Mouse (Mus musculus) kidney, postnatal 4 days (tissue): ENCODE data around the gene Cldn10.
"Not testable (repeated sequence)": the region's sequence is repeated elsewhere in the genome, so short reads cannot be mapped to it uniquely, and the experiment has no call there.

Source experiments
- DNase-seq, 2 experiments: peaks; one replicate each; pipeline ENCODE4 v3.0.0; 2021; ENCODE audit warnings: mixed read lengths in 2 of 2

Cldn10 gene

DNA sequence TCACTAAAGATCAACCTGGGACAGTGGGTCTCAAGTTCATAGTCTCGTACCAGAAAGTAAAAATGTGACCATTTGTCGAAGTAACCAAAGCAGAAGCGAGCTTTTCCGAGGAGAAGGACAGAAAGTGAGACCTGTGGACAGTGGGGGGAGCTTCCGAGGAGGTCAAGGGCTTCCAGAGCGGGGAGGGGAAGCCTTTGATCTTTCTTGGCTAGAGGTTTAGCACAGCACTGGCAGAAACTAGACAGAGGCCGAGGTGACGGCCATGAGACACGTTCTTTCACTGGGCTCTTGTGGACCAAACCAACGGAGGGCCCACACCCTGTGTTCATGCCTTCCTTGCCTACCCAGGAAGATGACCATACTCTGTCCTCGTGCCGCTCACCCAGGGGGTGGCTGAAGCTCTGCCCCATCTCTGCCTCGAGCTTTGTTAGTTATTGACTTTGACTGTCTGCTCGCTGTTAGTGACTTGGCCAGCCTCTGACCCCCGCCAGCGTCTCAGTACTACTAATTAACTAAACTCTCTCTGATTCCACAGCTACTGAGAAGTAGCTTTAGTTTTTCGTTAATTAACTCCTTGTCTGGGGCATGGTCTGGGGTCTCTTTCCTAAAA is 4.3 kb upstream of the Cldn10 start:
- DNase-seq: peak; percentile 55 to 72

DNA sequence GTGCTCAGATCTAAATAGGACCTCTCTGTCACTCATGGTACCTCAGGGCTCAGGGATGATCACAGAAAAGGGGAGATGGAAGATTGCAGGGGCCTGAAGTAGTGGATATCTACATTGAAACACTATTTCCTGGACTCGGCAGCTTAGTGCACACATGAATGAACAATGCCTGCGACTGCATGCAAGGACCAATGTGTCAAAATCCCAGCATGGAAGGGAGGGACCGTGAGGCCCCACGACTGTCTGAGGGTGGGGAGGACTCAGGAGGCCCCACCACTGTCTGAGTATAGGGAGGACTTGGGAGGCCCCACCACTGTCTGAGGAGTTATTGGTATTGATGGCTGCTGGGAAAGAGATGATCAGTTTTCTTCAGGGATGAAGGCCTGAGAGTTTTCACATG is 2.5 kb downstream of the Cldn10 start:
- DNase-seq: no peak

DNA sequence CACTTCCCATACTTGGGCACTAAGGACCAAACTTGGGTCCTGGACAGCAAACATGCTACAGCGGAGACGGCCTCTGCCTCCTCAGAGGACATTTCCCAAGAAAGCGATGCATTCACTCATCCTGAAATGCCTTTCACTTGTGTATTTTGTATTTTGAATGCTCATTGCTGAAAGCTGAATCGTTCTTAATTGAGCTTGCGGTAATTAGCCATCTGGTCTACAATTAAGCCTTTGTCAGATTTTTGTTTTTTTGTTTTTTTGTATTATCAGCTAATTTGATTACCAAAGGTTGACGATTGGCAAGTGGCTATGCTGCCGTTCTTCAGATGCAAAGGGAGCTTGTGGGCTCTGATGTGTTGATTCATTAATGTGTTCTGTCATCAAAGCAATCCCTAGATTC is 5.2 kb downstream of the Cldn10 start:
- DNase-seq: no peak

DNA sequence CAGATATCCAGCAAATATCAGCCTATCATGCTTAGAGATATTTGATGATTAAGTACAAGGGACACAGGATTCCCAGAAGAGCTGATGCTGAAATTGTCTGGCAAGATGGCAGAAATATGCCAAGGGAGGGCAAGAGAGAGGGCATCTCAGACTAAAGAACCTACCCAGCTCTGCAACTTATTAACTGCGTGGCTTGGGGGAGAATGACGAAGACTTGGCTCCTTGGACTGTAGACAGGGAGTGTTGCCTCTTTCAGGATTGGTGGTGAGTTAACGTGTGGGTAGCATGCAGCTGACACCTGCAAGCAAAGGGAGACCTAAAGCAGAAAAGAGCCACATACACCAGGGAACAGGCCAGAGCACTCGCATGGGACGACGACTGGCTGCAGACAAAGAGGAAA is 5.7 kb downstream of the Cldn10 start:
- peak in 1 of 2 experiments; percentile 22 for DNase-seq

DNA sequence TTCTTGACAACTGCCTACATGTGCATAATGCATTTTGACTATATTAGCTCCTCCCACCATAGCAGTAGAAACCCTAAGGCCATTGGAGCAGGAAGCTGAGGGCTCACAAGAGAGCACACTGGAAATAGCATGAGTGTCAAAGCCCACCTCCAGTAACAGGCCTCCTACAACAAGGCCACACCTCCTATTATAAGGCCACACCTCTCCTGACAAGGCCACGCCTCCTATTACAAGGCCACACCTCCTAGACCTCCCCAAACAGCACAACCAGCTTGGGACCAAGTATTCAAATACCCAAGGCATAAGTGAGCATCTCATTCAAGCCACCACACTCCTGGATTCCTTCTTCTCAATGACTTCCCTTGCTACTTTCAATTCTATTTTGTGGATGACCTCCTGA is 6.5 kb downstream of the Cldn10 start:
- DNase-seq: no peak

DNA sequence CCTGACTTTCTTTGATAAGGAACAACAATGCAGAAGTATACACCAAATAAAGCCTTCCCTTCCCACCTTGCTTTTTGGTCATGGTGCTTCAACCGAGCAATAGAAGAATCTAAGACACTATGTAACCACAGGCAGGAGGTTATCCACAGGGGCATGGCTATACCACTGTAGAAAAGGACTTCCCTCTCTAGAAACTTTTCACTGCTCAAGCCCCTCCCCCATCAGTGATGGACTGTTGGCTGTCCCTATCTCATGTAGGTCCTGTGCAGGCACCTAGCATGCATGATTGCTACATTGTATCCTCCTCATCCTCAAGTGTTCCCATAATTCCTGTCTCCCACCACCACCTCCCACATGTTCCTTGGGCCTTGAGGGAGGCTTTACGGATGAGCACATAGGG is 7.2 kb downstream of the Cldn10 start:
- no peak for DNase-seq

DNA sequence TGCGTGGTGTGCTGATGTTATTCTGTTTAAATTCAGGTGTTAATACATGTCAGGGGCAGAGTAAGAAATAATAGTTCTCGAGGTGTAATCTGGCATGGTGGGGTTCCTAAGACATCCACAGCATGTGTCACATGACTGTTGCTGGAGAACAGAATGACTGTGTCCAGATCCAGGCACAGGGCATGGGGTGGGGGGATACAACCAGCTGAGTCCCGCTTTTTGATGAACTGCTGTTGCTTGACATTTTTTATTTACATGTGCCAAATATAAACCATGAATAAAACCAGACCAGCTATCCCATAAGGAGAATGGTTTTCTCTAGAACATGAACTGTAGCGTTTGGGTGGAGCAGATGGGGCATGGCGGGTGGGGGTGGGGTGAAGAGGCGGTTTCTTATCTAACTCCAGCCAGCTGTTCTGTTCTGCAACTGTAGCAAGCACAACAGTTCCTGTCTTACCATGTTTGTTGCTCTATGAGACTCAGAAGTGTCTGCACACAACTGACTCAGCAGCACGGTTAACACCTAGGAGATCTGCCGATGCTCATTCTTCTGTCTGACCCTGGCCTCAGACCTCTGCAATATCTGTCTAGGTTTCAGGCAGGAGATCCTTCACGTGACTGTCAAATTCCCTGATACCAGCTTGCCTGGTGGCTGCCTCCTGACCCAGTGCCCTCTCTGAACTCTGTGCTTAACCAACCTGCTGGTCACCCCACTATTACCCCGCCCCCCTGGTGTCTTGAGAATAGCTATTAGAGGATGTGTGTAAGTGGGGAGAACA is 8.4 kb downstream of the Cldn10 start:
- no peak for DNase-seq

DNA sequence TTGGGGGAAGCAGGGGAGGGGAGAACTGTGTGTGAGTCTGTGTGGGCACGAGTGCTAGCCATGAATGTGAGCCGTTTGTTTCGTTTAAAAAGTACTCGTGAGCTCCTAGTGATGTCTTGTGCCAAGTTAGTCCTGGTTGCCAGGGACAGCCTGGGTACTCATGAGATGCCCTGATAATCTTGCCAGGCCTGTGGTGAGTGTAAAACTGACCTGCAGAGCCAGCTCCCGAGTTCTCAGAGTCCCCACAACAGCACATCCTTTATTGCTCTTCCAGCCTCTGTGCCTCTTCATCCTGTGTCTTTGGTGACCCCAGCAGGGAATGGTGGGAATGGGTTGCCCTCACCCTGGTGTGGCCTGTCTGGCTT is 9.0 kb downstream of the Cldn10 start:
- no peak for DNase-seq

DNA sequence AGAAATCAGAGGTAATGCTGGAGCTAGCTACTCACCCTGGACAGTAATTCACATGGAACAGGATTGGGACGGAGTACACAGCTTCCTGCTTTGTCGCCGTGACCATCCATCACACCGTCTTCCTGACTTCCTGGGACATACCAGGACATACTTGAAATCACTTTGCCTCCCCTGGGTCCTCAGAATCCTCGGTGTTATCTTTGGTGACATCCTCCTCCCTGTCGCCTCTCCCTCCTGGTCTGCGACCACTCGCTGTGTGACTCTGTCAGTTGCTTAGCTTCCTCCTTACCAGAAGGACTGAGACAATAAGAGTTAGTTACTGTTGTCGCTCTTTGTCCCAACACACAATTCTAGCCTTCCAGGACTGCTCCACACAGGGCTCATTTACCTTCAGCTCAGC is 9.6 kb downstream of the Cldn10 start:
- DNase-seq: no peak

DNA sequence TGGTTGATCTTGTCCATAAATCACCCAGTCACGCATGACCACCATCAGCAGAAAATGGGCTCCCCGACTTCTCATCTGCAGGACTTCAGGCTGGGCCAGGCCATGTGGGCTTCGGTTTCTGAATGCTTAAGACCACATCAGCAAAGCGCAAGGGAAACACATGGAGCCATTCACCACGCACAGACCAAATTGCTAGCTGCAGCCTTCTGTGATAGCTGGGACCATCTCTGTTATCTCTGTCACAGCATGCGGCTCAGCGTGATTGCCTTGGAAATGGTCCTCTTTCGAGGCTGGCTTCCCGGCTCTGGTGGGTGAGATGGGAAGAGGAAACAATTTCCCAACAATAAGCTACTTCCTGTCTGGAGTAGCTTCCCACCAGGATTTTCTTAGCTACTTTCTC is 12.2 kb downstream of the Cldn10 start:
- DNase-seq: peak in 1 of 2 experiments; percentile 37

DNA sequence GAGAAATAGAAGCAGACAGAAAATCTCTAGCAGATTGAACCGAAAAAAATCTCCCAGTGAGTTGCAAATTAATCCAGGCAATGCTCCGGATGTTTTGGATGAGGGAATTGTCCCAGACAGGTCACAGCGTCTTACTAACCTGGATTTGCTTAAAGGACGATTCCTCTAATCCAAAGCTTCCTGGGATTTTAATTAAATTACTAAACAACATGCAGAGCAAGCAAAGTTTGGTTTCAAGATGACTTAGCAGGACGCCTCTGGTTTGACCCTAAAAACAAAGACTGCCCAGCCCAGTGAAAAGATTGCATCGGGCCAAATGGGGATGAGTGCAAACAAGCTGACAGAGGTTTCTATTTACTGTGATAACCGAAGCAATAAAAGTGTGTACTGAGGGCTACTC is 16.2 kb downstream of the Cldn10 start:
- DNase-seq: no peak

DNA sequence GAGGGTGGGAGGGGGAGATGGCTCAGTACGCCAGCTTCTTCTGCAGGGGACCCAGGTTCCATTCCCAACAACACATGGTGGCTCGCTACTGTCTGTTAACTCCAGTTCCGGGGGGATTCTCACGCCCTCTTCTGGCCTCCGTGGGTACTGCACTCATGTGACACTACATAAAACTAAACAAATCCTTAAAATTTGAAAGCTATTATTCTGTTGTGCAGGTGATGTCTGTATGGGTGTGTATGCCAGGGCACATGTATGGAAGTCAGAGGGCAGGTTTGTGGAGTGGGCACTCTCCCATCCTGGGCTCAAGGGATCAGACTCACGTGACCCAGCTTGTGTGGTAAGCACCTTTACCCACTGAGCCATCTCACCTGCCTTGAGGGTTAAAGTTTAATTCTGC is 16.6 kb downstream of the Cldn10 start:
- DNase-seq: peak in 1 of 2 experiments; percentile 52

DNA sequence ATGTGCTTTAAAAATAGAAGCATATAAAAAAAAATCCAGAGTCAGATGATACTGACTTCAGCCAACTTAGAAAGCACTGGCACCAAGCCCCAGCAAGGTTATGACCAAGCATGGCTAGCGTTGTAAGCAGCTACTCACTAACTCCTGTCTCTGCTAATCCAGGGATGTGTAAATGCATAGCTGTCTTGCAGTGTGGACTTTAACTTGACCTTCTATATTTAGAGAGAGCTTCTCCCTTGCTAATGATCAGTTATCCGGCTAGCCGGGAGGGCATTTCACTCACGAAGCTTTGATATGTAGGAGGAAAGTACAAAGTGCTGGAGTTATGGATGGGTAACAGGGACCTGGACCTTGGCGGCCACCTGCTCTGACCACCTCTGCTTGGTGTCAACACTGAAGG is 19.9 kb downstream of the Cldn10 start:
- peak in 1 of 2 experiments; percentile 38 for DNase-seq

DNA sequence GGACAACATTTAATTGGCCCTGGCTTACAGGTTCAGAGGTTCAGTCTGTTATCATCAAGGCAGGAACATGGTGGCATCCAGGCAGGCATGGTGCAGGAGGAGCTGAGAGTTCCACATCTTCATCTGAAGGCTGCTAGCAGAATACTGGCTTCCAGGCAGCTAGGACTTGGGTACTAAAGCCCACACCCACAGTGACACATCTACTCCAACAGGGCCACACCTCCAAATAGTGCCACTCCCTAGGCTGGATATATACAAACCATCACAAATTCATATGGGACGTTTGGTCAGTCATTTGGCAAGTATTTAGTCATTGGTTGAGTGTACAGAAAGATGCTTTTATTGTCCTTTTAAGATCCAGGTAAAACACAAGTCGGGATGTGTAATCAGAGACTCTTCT is 20.5 kb downstream of the Cldn10 start:
- not testable (repeated sequence) for DNase-seq

DNA sequence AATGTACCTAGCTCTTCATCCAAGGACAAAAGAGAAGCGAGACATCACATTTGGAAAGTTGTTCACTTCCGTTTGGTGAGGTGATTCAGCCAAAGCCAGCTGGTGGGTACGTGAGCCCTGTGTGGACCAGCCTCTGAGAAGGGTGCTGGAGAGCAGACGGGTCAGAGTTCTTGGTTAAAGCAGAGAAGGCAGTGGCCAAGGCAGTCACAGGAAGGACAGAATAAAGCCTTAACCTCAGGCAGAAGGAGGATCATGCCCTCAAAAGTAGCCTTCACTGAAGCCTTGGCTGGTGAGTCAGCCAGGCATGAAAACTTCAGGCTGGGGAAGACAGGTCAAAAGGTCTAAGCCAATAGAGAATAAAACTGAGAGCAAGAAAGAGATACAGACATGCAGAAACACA is 22.0 kb downstream of the Cldn10 start:
- DNase-seq: no peak

DNA sequence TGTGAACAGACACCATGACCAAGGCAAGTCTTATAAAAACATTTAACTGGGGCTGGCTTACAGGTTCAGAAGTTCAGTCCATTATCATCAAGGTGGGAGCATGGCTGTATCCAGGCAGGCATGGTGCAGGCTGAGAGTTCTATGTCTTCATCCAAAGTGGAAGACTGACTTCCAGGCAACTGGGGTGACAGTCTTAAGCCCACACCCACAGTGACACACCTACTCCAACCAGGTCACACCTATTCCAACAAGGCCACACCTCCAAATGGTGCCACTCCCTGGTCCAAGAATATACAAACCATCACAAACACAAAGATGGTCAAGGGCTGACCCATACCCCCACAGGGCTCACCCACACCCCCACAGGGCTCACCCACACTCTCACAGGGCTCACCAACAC is 23.5 kb downstream of the Cldn10 start:
- DNase-seq: not testable (repeated sequence)

DNA sequence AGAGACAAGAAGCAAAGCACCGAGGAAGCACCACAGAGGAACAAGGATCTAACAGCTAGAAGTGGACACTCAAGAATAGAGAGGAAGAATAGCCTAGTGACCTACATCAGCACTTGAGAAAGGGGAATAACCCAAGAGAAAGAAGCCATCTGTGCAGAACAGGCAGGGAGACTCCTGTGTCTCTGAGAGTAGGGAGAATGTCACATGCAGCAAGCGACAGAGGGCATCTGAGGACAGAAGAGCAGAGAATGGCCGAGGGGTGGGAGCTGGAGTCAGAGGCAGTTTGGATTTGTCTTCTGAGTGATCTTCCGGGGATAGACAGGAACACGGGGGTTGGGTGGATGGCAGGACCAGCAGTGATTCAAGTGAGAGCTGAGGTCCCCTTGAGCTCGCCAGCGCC is 25.4 kb downstream of the Cldn10 start:
- DNase-seq: no peak

DNA sequence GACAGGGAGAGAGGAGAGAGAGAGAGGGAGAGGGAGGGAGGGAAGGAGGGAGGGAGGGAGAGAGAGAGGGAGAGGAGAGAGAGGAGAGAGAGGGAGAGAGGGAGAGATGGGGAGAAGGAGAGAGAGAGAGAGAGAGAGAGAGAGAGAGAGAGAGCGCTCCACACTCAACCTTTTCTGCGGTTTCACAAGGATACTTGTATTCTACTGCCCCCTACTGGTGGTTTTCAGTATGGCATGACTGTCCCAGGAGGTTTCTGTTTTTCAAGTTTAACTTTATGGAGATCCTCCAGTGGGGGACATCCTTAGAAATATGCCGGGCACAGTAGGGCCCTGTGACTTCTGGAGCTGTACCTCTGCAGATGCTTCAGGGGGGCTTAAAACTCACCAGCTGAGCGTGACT is 28.8 kb downstream of the Cldn10 start:
- DNase-seq: peak; percentile 42 to 52

DNA sequence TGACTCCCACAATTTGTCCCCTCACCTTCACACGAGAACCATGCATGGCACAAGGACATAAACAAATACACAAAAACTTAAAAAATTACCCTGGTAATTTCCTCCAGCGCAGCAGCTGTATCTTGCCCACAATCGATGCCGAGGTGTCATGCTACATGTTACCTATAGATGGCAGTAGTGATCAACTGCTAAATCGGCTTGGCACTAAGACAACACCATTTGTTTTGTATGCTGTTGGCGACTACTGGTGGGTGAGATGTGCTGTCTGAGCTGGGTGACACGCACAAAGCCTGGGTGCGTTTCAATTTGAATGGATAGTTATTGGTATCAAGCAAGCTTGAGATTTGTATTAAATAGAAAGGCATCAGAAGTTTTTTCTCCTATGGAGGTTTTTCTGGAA is 32.4 kb downstream of the Cldn10 start:
- peak; percentile 49 to 60 for DNase-seq

DNA sequence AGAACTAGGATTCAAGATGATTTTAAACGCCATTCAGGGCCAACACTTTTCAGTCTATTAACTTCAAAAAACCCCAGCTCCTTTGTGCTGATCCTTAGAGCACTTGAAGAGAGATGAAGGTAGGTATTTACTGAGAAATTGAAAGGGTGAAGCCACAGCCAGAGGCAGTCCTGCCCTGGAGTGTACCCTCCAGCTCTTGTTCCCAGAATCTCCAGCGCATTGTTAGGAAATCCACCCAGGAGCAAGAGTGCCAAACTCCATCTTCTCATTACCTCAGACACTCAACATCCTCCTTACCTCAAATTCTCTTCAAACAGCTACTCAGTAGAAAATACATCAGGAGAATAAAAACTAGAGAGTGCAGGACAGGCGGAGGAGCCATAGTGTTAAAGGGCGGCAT is 35.1 kb downstream of the Cldn10 start:
- no peak for DNase-seq

DNA sequence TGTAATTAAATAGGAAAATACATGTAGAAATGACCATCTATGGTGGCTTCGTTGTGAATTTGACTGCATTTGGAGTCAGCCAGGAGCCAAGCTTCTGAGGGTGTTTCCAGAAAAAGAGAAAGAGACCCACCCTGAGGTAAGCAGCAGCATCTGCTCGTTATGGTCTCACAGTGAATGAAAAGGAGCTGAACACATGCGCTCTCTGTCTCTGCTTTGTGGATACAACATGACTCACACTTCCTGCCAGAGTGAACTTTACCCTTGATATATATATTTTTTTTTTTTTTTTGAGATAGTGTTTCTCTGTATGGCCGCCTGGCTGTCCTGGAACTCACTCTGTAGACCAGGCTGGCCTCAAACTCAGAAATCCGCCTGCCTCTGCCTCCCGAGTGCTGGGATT is 35.6 kb downstream of the Cldn10 start:
- no peak for DNase-seq

DNA sequence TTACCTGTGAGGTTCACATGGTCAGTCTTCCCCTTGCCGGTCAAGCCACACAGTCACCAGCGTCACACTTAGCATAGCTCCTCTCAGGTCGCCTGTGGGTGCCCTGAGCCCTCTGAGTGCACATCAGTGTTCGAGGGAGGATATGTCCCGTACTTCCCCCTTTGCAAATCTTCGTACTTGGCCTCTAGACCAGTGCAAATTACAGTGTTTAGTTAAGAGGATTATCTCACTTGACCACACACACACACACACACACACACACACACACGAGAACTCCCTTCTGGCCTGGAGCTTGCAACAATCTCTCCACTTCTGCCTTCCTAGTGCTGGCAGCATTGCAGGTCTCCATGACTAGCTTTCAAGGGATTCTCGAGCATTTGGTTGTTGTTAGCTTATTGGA is 38.6 kb downstream of the Cldn10 start:
- DNase-seq: no peak

DNA sequence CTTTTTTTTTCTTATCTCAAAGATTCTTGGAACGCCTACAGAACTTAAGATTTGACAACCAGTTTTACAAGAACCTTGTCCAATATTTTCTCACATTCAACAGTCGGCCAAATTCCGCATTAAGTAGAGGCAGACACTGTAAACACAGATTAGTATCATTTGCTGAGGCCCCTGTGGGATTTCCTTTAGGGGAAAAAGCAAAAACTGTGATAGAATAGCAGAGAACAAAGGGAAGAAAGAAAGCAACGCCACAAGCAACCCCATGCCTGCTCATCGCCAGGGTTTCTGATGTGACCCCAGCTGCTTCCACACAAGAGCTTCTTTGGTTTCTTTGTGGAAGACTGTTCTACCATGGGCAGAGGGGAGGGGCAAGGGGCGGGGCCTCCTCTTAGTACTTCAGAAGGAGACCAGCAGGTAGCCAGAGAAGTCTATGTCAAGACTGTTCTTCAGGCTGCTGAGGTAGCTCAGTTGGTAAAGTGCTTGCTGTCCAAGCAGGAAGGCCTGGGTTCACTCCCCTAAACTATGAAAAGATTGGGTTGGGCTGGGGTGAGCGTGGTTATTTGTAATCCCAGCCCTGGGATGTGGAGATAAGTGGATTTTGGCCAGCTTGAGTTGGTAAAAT is 39.7 kb downstream of the Cldn10 start:
- DNase-seq: no peak

DNA sequence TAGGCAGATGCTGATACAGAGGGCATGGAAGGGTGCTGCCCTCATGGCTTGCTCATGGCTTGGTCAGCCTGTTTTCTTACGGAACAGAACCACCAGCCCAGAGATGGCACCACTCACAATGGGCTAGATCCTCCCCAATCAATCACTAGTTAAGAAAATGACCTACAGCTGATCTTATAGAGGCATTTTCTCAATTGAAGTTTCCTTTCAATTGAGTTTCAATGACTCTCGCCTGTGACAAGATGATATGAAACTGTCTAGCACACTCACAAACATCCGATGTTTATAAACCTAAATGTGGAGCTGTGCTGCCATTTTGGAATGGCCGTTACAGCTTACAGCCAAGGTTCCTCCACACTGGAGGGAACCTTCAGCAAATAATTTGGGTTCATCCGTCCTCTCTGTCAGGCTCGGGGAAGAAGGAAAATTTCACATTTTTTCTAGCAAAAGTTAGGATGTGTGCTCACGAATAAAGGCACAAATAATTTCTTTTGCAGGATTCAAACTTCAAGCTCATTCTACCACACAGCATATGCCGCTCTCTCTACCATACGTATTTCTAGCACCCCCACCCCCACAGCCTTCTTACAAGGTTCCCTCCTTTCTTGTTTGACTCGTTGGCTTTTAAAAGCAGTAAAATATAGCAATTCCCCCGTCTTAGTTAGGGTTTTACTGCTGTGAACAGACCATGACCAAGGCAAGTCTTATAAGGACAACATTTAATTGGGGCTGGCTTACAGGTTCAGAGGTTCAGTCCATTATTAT is 41.8 kb downstream of the Cldn10 start:
- no peak for DNase-seq
